Mouse (Mus musculus): ENCODE data around the gene Cdan1.

Cdan1 gene

GRCm38 (mm10) chr2:120849449-120850423 is at the start of gene Cdan1:
Cdan1 (minus strand) TSS chr2:120850128.
- peak; percentile 49 for DNase-seq

- no peak for DNase-seq
Observed at GRCm38 (mm10) chr2:120896361-120896760, 46.4 kb upstream of the Cdan1 start.

GRCm38 (mm10) chr2:120887601-120888000 is 37.7 kb upstream of the Cdan1 start:
- DNase-seq = no peak

- DNase-seq = no peak
Observed at GRCm38 (mm10) chr2:120873192-120873591, 23.3 kb upstream of the Cdan1 start.

- DNase-seq = peak; percentile 43
Observed at GRCm38 (mm10) chr2:120871447-120872336, 21.8 kb upstream of the Cdan1 start.

- no peak for DNase-seq
Observed at GRCm38 (mm10) chr2:120867336-120867735, 17.4 kb upstream of the Cdan1 start.

GRCm38 (mm10) chr2:120866561-120866960 is 16.6 kb upstream of the Cdan1 start:
- peak; percentile 54 for DNase-seq

GRCm38 (mm10) chr2:120863389-120863788 is 13.5 kb upstream of the Cdan1 start:
- no peak for DNase-seq

GRCm38 (mm10) chr2:120860699-120861098 is 10.8 kb upstream of the Cdan1 start:
- no peak for DNase-seq

- no peak for DNase-seq
Observed at GRCm38 (mm10) chr2:120858131-120858530, 8.2 kb upstream of the Cdan1 start.

- DNase-seq = no peak
Observed at GRCm38 (mm10) chr2:120853151-120853550, 3.2 kb upstream of the Cdan1 start.

GRCm38 (mm10) chr2:120852626-120853025 is 2.7 kb upstream of the Cdan1 start:
- no peak for DNase-seq

- DNase-seq = peak; percentile 98
Observed at GRCm38 (mm10) chr2:120850424-120851082, 625 bp upstream of the Cdan1 start, which contains the start of gene Ttbk2. Ttbk2 (minus strand) TSS chr2:120850604.

GRCm38 (mm10) chr2:120845280-120845679 is 4.6 kb downstream of the Cdan1 start:
- DNase-seq = no peak

- no peak for DNase-seq
Observed at GRCm38 (mm10) chr2:120843990-120844389, 5.9 kb downstream of the Cdan1 start.

- no peak for DNase-seq
Observed at GRCm38 (mm10) chr2:120841211-120841610, 8.7 kb downstream of the Cdan1 start.

GRCm38 (mm10) chr2:120835167-120835566 is 14.8 kb downstream of the Cdan1 start:
- DNase-seq = no peak

- no peak for DNase-seq
Observed at GRCm38 (mm10) chr2:120826936-120827638, 22.8 kb downstream of the Cdan1 start.

- no peak for DNase-seq
Observed at GRCm38 (mm10) chr2:120770265-120770935, 79.5 kb downstream of the Cdan1 start.

GRCm38 (mm10) chr2:120761922-120762321 is 88.0 kb downstream of the Cdan1 start:
- no peak for DNase-seq

- DNase-seq = no peak
Observed at GRCm38 (mm10) chr2:120748041-120748440, 101.9 kb downstream of the Cdan1 start.

- no peak for DNase-seq
Observed at GRCm38 (mm10) chr2:120745496-120745895, 104.4 kb downstream of the Cdan1 start.

Measured in lung, postnatal 14 days (tissue).